Mouse (Mus musculus) forebrain, embryonic 11.5 days (tissue): Measurements from ENCODE around the gene Rec114. TPM values are rescaled to one million over a fixed set of nuclear protein-coding genes. Genes with fewer than 3 reads are reported as not detected.

Experiments
- ATAC-seq: fragments of 200-750 bp; cut with Nextera tagmentation; replicated peaks from 2 replicates; pipeline ENCODE4 v1.8.0; 2017; ENCODE audit warnings: moderate TSS enrichment; ENCODE audit not compliant: low FRiP score
- DNase-seq: peaks from one replicate; pipeline ENCODE4 v3.0.0-alpha.2; 2017; ENCODE audit warnings: low spot score
- H3K27ac ChIP-seq: fragments of 300-500 bp; sonication (generic); 2 replicates; pipeline ENCODE4 v1.5.1; 2014; ENCODE audit warnings: low read depth, low read length
- H3K27me3 ChIP-seq: fragments of 300-500 bp; sonication (generic); 2 replicates; pipeline ENCODE4 v1.6.1; 2014; ENCODE audit warnings: mild to moderate bottlenecking, low read length, mixed read lengths; ENCODE audit not compliant: control insufficient read depth, insufficient read depth
- H3K36me3 ChIP-seq: fragments of 300-500 bp; sonication (generic); 2 replicates; pipeline ENCODE4 v1.6.1; 2014; ENCODE audit warnings: mild to moderate bottlenecking, low read length, moderate library complexity, mixed read lengths; ENCODE audit not compliant: control insufficient read depth, insufficient read depth
- H3K4me1 ChIP-seq: fragments of 300-500 bp; sonication (generic); replicated peaks from 2 replicates; pipeline ENCODE4 v1.6.1; 2014; ENCODE audit warnings: low read length, mixed read lengths; ENCODE audit not compliant: control insufficient read depth, insufficient read depth
- H3K4me2 ChIP-seq: fragments of 300-500 bp; sonication (generic); 2 replicates; pipeline ENCODE4 v1.6.1; 2014; ENCODE audit warnings: low read depth, mild to moderate bottlenecking, low read length, moderate library complexity, mixed read lengths; ENCODE audit not compliant: severe bottlenecking
- H3K4me3 ChIP-seq: fragments of 300-500 bp; sonication (generic); 2 replicates; pipeline ENCODE4 v1.5.1; 2014; ENCODE audit warnings: low read depth, low read length
- H3K9ac ChIP-seq: fragments of 300-500 bp; sonication (generic); 2 replicates; pipeline ENCODE4 v1.6.1; 2014; ENCODE audit warnings: low read length
- H3K9me3 ChIP-seq: fragments of 300-500 bp; sonication (generic); 2 replicates; pipeline ENCODE4 v1.6.1; 2016; ENCODE audit warnings: low read length, mixed read lengths; ENCODE audit not compliant: control insufficient read depth
- WGBS: fragments of 180-500 bp; shearing (Covaris S2); extraction: QIAGEN DNeasy Blood & Tissue Kit; methylation state at CpG from one replicate; pipeline ENCODE4 v1.1.7; 2014; 5-methylcytosine and 5-hydroxymethylcytosine counted together
- polyA plus RNA-seq: library from polyadenylated mRNA; unstranded; fragments of >200 nt; fragmentation: Nextera tagmentation; extraction: Ambion mirVana; gene quantifications from 2 replicates; pipeline ENCODE4 v1.2.1, GENCODE M21; 2014

The Rec114 gene
- 0.91 and 2.0 TPM in 2 replicates for polyA plus RNA-seq

DNA sequence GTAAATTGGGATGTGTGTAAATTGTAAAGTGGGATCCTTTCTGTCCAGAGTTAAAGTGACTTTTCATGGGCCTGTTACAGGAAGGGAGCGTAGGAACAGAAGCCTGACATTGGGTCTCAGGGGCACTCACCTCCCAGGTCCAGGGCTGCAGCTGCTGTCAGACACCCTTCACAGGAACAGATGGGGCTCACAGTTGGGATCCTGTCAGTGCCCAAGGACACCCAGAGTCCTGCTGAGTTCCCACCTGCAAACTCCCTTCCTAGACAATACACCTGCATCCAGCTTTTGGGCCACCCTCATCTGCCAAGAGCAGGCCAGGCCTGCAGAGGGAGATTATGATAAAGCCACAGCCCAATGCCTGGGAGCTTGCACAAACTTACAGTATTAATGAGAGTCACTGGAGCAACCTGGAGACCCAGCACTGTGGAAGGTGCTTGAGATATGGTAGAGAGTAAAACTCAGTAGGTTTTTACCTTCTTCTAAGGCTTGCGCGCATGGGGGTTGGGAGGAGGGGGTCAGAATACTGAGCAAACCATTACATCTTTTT is at the start of gene Rec114:
Rec114 (minus strand) TSS at position 263 of the 547 bp plus-strand sequence.
- H3K4me3 ChIP-seq, result no peak within 1 kb of the TSS
- no peaks in the 10 kb centered on the region for H3K36me3 ChIP-seq
- 95% methylated on average over 3 of the region's 3 CpGs for WGBS
- H3K9me3 ChIP-seq, result no peaks in the 10 kb centered on the region
- ATAC-seq (no peak), DNase-seq (no peak)
- H3K4me1 ChIP-seq, result peaks cover 7% of the 10 kb centered on the region
- no peak within 1 kb of the TSS for H3K27ac ChIP-seq
- H3K4me2 ChIP-seq, result no peak within 1 kb of the TSS
- H3K27me3 ChIP-seq, result no peaks in the 10 kb centered on the region
- no peak within 1 kb of the TSS for H3K9ac ChIP-seq

DNA sequence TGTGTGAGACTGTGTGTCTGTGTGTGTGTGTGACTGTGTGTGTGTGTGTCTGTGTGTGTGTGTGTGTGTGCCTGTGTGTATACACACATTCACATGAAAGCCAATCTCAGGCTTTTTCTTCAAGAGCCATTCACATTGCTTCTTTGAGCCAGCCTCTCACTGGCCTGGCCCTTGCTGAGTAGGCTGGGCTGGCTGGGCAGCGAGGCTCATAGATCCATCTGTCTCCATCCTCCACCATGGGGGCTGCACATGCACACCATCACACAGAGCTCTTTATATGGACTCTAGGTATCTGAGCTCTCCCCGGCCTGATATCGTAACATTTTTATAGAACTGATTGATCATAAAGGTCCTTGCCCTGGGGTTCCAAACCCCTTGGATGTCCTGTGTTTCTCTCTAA is 45.7 kb upstream of the Rec114 start:
- no peak overlapping the region for H3K27ac ChIP-seq
- no peak for ATAC-seq
- WGBS, result 85% methylated on average over 3 of the region's 3 CpGs

DNA sequence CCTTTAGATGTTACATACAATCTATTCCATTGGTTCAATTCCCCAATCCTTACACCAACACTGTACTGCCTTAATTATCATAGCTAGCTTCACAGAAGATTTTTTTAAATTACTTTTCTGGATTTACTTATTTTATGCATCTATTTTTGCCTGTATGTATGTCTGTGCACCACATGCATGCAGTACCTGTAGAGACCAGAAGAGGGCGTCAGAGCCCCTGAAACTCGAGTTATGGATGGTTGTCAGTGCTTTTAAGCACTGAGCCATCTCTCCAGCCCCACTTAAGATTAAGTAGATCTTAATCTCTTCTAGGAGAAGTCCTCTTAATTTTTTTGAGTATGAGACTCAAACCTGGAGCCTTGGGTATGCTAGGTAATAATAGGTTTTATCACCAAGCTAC is 31.6 kb upstream of the Rec114 start:
- DNase-seq (no peak), ATAC-seq (no peak)
- H3K4me3 ChIP-seq, result no peak overlapping the region
- no peaks in the 10 kb centered on the region for H3K4me1 ChIP-seq
- H3K27me3 ChIP-seq, result no peaks in the 10 kb centered on the region
- 17% methylated on average over 2 of the region's 2 CpGs for WGBS
- H3K27ac ChIP-seq, result no peak overlapping the region
- no peak overlapping the region for H3K4me2 ChIP-seq
- no peaks in the 10 kb centered on the region for H3K9me3 ChIP-seq
- H3K9ac ChIP-seq, result no peak overlapping the region
- no peaks in the 10 kb centered on the region for H3K36me3 ChIP-seq

More for the DNA sequence above, 45.7 kb upstream of the Rec114 start:
- no peak overlapping the region for H3K9ac ChIP-seq
- no peak overlapping the region for H3K4me3 ChIP-seq
- H3K9me3 ChIP-seq, result no peaks in the 10 kb centered on the region
- no peaks in the 10 kb centered on the region for H3K36me3 ChIP-seq
- no peaks in the 10 kb centered on the region for H3K27me3 ChIP-seq
- H3K4me1 ChIP-seq, result no peaks in the 10 kb centered on the region
- no peak overlapping the region for H3K4me2 ChIP-seq
- DNase-seq, result no peak

DNA sequence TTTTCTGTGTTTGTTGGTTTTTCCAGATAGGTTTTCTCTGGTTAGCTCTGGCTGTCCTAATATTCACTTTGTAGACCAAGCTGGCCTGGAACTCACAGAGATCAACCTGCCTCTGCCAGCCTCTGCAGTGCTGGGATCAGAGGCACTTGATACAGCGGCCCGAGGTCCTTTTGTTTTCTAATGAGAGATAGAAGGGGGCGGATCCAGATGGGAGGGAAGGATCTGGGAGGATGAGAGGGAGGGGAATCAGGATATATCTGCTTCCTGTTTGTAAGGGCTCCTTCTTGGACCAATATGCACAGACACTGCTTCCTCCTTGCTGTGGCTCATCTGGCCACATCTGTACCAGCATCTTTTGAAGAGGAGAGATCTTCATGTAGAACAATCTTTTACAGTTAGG is 31.0 kb upstream of the Rec114 start:
- Histone ChIP-seq H3K4me1 (no peaks in the 10 kb centered on the region), H3K4me2 (no peak overlapping the region), H3K27ac (no peak overlapping the region), H3K27me3 (no peaks in the 10 kb centered on the region), H3K9ac (no peak overlapping the region), H3K9me3 (no peaks in the 10 kb centered on the region), H3K4me3 (no peak overlapping the region), H3K36me3 (no peaks in the 10 kb centered on the region)
- DNase-seq, result no peak
- ATAC-seq, result no peak
- 56% methylated on average over 3 of the region's 3 CpGs for WGBS

DNA sequence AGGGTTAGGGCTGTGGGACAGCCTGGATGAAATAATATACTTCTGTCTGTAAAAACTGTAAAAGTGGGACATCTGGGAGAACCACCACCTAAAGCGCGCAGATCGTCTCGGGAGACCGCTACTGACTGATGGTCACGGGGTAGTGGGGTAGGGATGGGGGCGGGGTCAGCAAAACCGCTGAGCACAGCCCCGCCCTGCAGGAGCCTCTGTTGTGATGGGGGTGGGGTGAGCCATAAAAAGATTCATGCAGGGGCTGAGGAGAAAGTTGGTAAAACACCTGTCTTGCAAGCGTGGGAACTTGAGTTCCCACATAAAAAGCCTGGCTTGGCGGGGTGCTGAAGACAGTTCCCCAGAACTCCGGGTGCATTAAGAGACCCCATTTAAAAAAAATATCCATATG is 26.2 kb upstream of the Rec114 start:
- 78% methylated on average over 12 of the region's 12 CpGs for WGBS
- Histone ChIP-seq H3K4me1 (no peaks in the 10 kb centered on the region), H3K27ac (no peak overlapping the region), H3K9me3 (no peaks in the 10 kb centered on the region), H3K36me3 (no peaks in the 10 kb centered on the region), H3K27me3 (no peaks in the 10 kb centered on the region), H3K9ac (no peak overlapping the region), H3K4me2 (no peak overlapping the region), H3K4me3 (no peak overlapping the region)
- no peak for DNase-seq
- no peak for ATAC-seq

DNA sequence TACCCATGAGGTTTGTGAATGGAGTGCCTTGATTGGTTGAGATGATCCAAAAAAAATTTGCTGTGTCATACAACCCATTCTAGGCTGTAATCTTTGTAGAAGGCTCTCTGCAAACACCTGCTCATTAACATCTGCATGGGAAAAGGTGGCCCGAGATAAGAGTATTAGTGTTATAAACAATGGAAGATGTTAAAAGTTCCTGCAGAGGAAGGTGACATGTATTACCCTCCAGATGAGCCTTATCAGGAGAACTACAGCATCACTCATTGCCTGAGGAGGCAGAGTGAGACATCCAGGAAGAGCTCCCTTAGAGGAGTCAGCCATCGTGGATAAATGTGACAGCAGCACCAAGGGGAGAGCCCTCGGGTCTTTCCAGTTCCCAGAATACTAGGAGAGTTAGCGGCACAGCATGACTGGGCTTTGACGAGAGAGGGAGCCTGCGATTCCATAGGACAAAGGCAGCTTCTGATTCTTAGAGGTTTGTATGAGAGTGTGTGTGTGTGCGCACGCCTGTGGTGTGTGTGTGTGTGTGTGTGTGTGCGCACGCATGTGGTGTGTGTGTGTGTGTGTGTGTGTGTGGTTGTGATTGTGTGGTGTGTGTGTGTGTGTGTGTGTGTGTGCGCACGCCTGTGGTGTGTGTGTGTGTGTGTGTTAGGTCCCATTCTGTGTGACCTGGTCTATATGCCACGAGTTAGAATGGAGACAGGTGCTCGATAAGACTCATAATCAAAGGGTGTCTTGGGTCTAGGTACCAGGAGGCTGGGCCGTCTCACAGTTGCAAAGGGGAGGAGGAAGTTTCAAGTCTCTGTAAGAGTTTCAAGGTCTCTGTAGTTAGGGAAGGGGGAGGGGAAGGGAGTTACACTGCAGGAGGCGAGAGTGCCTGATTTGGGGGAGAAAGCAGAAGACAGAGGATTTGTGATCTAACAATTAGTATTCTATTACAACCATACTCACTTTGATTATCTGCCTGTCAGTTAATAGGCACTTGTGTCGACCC is 23.5 kb upstream of the Rec114 start:
- no peak overlapping the region for H3K4me2 ChIP-seq
- WGBS, result 77% methylated on average over 17 of the region's 17 CpGs
- no peaks in the 10 kb centered on the region for H3K4me1 ChIP-seq
- ATAC-seq (peak; percentile 88), DNase-seq (peak; percentile 61)
- no peak overlapping the region for H3K4me3 ChIP-seq
- H3K36me3 ChIP-seq, result no peaks in the 10 kb centered on the region
- H3K27me3 ChIP-seq, result no peaks in the 10 kb centered on the region
- H3K9ac ChIP-seq, result no peak overlapping the region
- H3K9me3 ChIP-seq, result no peaks in the 10 kb centered on the region
- H3K27ac ChIP-seq, result no peak overlapping the region

DNA sequence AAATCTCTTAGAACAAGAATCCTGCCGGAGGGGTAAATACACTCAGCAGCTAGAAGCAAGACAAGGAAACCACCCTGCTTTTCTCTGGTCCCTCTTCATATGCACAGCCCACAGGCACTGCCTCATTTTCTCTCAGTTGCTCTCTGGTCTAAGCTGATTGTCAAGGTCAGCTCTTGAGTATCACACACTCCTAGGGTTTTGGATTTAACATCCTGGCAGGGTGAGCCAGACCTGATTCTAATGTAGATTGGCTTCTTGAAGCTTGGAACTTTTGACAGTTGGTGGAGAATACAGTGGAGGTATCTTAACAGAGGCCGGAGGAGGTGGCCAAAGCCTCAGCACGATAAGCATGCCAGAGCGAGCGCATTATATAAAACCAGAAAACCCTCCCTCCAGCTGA is 20.6 kb upstream of the Rec114 start:
- Histone ChIP-seq H3K9ac (no peak overlapping the region), H3K4me1 (no peaks in the 10 kb centered on the region), H3K27ac (no peak overlapping the region), H3K9me3 (no peaks in the 10 kb centered on the region), H3K4me3 (no peak overlapping the region), H3K27me3 (no peaks in the 10 kb centered on the region), H3K36me3 (no peaks in the 10 kb centered on the region), H3K4me2 (no peak overlapping the region)
- WGBS, result 70% methylated on average over 5 of the region's 5 CpGs
- no peak for DNase-seq
- ATAC-seq, result no peak

DNA sequence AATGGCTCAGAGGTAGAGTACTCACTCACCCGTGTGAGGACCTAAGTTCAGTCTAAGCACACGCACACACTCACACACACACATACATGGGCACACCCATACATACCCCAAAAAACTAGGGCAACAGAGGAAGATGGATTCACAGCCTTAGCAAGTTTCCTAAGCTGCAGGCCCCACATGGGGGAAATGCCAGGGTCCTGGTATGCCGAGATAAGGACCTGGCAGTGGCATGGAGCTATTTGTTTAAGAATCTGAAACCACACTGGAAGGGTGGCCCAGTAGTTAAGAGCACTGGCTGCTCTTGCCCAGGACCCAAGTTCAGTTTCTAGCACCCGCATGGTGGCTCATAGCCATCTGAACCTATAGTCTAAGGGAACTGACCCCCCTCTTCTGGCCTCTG is 19.4 kb upstream of the Rec114 start:
- 89% methylated on average over 4 of the region's 4 CpGs for WGBS
- Histone ChIP-seq H3K27me3 (no peaks in the 10 kb centered on the region), H3K4me3 (no peak overlapping the region), H3K4me1 (no peaks in the 10 kb centered on the region), H3K27ac (no peak overlapping the region), H3K4me2 (no peak overlapping the region), H3K9me3 (no peaks in the 10 kb centered on the region), H3K9ac (no peak overlapping the region), H3K36me3 (no peaks in the 10 kb centered on the region)
- no peak for DNase-seq
- no peak for ATAC-seq
